Mouse (Mus musculus): Measurements from ENCODE around the gene Tmem129. TPM values are rescaled to one million over a fixed set of nuclear protein-coding genes. Genes with fewer than 3 reads are reported as not detected.

Tmem129 gene
- 27.8 and 40.9 TPM in 2 replicates for polyA plus RNA-seq (2012; rRNA removed)

DNA sequence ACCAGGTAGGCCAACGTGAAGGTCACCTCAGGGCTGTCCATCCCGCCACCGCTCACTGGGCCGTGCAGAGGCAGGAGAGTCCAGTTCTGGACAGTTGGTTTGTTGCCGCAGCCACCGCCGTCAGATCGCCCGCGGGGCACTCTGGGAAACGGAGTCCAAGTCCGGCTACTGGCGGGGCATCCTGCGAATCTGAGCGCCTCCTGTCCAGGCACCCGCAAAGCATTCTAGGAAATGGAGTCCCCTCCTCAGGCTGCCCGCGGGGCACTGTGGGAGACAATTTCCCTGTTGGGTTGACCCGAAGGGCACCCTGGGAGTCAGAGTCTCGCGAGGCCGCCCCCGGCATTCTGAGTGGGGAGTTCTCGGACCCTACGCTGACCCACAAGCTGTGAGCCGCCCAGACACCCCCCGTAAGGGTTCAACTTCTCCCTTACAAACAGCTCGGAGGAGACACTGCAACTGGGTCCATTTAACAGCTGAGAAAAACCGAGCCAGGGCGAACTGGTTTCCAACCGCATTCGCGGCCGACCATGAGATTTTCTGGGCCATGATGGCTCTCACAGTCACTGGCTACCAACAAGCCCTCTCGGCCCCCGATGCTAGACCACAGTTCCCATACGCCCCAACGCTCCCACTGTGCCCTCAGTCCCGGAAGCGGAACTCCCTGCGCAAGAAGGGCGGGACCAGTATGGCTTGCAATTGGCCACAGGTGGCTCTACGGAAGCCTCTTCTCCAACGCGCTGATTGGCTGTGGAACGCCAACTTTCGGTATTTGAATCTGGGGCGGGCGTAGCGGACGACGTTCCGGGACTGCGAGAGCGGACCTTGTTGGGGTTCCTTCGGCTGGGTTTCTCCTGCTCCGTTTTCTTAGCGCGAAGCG is at the start of gene Tmem129, which contains the start of gene Tacc3:
Gene Tmem129 (minus strand): TSS at position 630 of the 877 bp plus-strand sequence.
Gene Tacc3 (plus strand): TSS at position 342 of the 877 bp plus-strand sequence.
- no peak for TF ChIP-seq CTCF (IDR thresholded peaks at IDR 0.05; ENCODE audit: borderline replicate concordance, extremely low read depth, insufficient read depth, insufficient read length)
- peak; percentile 58; the same call in 1 of the 2 replicates for TF ChIP-seq POLR2A (IDR thresholded peaks at IDR 0.05; ENCODE audit: borderline replicate concordance, extremely low read depth, insufficient read depth, insufficient read length, poor library complexity, severe bottlenecking)
- DNase-seq (ENCODE audit: low read depth): peak; percentile 100

DNA sequence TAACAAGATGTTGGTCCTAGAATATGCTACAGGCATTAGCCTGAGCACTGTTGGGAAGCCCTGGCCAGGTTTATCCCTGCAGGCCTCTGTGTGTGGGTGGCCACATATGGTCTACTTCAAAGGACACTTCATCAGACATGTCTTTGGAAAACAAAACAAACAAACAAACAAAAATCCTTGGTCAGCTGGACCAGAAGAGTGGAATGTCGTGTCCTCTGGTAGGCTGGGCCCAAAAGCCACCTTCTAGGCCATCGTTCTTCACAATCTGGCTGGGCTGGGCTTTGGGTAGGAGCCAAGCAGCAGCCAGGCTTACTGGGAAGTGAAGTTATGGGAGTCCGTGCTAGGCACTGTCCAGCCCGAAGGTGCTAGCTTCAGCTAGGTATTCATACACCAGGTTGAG is 48.9 kb upstream of the Tmem129 start:
- no peak for TF ChIP-seq CTCF (IDR thresholded peaks at IDR 0.05; ENCODE audit: borderline replicate concordance, extremely low read depth, insufficient read depth, insufficient read length)
- no peak for TF ChIP-seq POLR2A (IDR thresholded peaks at IDR 0.05; ENCODE audit: borderline replicate concordance, extremely low read depth, insufficient read depth, insufficient read length, poor library complexity, severe bottlenecking)
- DNase-seq (ENCODE audit: low read depth): no peak

GRCm38 (mm10) chr5:33706350-33706629 is 48.1 kb upstream of the Tmem129 start:
- no peak for DNase-seq (ENCODE audit: low read depth)
- TF ChIP-seq CTCF (IDR thresholded peaks at IDR 0.05; ENCODE audit: borderline replicate concordance, extremely low read depth, insufficient read depth, insufficient read length) (no peak), POLR2A (IDR thresholded peaks at IDR 0.05; ENCODE audit: borderline replicate concordance, extremely low read depth, insufficient read depth, insufficient read length, poor library complexity, severe bottlenecking) (no peak)

DNA sequence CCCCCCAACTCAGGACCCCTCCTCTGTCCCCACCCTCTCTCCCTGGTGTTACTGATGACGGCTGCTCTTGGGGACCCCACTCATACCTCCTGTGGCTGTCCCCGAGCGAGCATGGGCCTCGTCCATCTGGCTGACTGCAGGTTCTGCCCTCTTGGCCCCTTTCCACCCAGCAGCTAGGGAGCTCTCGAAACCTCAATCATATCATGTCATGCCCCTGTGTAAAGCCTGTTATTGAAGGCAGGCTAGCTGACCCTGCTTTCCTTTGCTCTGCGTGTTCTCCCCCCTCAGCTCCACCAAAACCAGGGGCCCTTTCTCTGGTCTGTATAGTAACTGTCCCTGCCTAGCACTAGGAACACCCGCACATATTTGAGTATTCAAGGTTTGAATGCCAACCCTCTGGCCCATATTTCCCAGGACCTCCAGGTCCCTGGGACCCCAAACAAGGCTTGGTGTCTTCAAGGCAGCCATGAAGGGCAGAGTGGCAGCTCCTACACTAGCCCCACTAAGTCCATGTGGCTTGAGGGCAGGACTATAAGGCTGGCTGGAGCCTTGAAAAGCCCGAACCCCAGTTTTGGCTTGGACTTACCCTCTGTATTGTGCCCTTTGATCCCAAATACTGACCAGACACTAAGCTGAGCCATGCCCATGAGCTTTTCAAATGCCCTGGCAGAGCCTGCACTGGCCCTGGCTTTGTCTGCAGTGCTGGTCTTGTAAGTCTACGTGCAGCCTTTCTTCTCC is 47.6 kb upstream of the Tmem129 start:
- TF ChIP-seq POLR2A (IDR thresholded peaks at IDR 0.05; ENCODE audit: borderline replicate concordance, extremely low read depth, insufficient read depth, insufficient read length, poor library complexity, severe bottlenecking) (no peak), CTCF (IDR thresholded peaks at IDR 0.05; ENCODE audit: borderline replicate concordance, extremely low read depth, insufficient read depth, insufficient read length) (no peak)
- DNase-seq (ENCODE audit: low read depth): peak; percentile 51

GRCm38 (mm10) chr5:33704945-33705611 is 46.9 kb upstream of the Tmem129 start:
- TF ChIP-seq CTCF (IDR thresholded peaks at IDR 0.05; ENCODE audit: borderline replicate concordance, extremely low read depth, insufficient read depth, insufficient read length): no peak
- no peak for TF ChIP-seq POLR2A (IDR thresholded peaks at IDR 0.05; ENCODE audit: borderline replicate concordance, extremely low read depth, insufficient read depth, insufficient read length, poor library complexity, severe bottlenecking)
- peak; percentile 92 for DNase-seq (ENCODE audit: low read depth)

GRCm38 (mm10) chr5:33703999-33704398 is 45.8 kb upstream of the Tmem129 start:
- TF ChIP-seq CTCF (IDR thresholded peaks at IDR 0.05; ENCODE audit: borderline replicate concordance, extremely low read depth, insufficient read depth, insufficient read length): no peak
- TF ChIP-seq POLR2A (IDR thresholded peaks at IDR 0.05; ENCODE audit: borderline replicate concordance, extremely low read depth, insufficient read depth, insufficient read length, poor library complexity, severe bottlenecking): no peak
- DNase-seq (ENCODE audit: low read depth): peak; percentile 86

GRCm38 (mm10) chr5:33701832-33702231 is 43.6 kb upstream of the Tmem129 start:
- DNase-seq (ENCODE audit: low read depth): no peak
- TF ChIP-seq POLR2A (IDR thresholded peaks at IDR 0.05; ENCODE audit: borderline replicate concordance, extremely low read depth, insufficient read depth, insufficient read length, poor library complexity, severe bottlenecking): no peak
- no peak for TF ChIP-seq CTCF (IDR thresholded peaks at IDR 0.05; ENCODE audit: borderline replicate concordance, extremely low read depth, insufficient read depth, insufficient read length)

DNA sequence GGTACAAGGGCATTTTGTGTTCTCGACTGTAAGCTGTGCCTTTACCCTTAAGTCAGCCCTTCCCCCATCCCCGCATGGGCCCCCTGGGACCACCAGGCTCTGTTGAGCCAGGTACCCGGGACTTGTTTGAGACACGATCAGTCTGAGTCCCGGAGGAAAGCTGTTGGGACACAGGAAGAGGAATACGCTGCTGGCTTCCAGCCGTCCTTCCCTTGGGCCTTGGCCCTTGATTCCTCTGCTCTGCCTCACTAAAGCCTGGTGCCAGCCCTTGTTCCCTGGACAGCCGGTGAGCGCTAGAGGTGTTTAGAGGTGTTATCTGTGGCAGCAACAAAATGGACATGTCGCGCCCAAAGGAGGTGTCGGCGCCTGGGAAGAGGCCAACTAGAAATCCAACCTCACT is 41.8 kb upstream of the Tmem129 start:
- DNase-seq (ENCODE audit: low read depth): no peak
- TF ChIP-seq CTCF (IDR thresholded peaks at IDR 0.05; ENCODE audit: borderline replicate concordance, extremely low read depth, insufficient read depth, insufficient read length): no peak
- no peak for TF ChIP-seq POLR2A (IDR thresholded peaks at IDR 0.05; ENCODE audit: borderline replicate concordance, extremely low read depth, insufficient read depth, insufficient read length, poor library complexity, severe bottlenecking)

DNA sequence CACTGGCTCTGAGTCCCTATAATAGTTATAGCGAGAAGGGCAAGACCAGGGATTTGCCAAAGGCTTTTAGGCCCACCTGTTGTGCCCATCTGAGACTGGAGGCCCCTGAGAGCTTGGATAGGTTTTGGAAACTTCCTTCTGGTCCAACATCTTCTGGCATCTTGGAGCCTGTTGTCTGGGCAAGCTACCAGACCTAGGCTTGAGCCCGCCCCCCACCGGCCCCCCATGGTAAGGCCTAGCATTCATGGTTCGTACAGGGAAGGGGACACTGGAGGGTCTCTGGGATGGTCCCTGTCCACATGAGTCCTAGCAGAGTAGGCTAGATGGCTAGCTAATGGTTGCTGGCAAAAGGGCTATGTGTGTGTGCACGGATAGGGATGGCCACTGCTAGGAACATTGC is 40.5 kb upstream of the Tmem129 start:
- DNase-seq (ENCODE audit: low read depth): no peak
- TF ChIP-seq POLR2A (IDR thresholded peaks at IDR 0.05; ENCODE audit: borderline replicate concordance, extremely low read depth, insufficient read depth, insufficient read length, poor library complexity, severe bottlenecking): no peak
- no peak for TF ChIP-seq CTCF (IDR thresholded peaks at IDR 0.05; ENCODE audit: borderline replicate concordance, extremely low read depth, insufficient read depth, insufficient read length)

DNA sequence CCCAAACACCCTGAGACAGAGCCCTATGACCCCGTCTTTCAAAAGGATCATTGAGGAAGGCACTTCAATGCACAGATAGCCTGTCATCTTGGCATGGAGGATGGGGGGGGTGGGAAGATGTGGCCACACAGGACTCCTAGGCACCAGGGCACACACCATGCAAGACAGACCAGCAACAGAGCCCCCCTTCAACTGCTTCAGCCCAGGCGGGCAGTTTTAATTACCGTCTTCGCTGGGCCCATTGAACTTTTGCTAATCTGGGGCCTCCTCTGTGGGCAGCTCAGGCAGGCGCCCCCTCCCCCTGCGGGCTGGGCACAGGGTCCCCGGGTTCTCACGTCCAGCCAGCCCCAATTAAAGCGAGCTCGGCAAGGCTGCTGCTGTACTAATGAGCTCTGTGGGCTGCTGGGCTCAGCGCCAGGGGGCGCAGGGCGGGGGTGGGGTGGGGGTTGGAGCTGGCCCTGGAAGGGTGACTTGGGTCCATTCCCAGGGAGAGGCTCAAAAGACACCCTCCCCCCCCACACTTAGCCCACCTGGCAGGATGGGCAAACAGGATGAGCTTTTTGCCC is 39.8 kb upstream of the Tmem129 start:
- peak; percentile 97 for DNase-seq (ENCODE audit: low read depth)
- TF ChIP-seq CTCF (IDR thresholded peaks at IDR 0.05; ENCODE audit: borderline replicate concordance, extremely low read depth, insufficient read depth, insufficient read length): no peak
- TF ChIP-seq POLR2A (IDR thresholded peaks at IDR 0.05; ENCODE audit: borderline replicate concordance, extremely low read depth, insufficient read depth, insufficient read length, poor library complexity, severe bottlenecking): no peak

- no peak for DNase-seq (ENCODE audit: low read depth)
- no peak for TF ChIP-seq CTCF (IDR thresholded peaks at IDR 0.05; ENCODE audit: borderline replicate concordance, extremely low read depth, insufficient read depth, insufficient read length)
- no peak for TF ChIP-seq POLR2A (IDR thresholded peaks at IDR 0.05; ENCODE audit: borderline replicate concordance, extremely low read depth, insufficient read depth, insufficient read length, poor library complexity, severe bottlenecking)
Observed at GRCm38 (mm10) chr5:33697534-33697933, 39.3 kb upstream of the Tmem129 start.
